Mouse (Mus musculus) erythroblast, embryonic 14.5 days (primary cell): ENCODE results near the gene Fam192a.

Experiments used
- GATA1 ChIP-seq: IDR thresholded peaks from 2 replicates; pipeline ENCODE4 v1.6.1; 2012; ENCODE audit warnings: low read length, inconsistent platforms, mixed read lengths
- TAL1 ChIP-seq: IDR thresholded peaks from 3 replicates; pipeline ENCODE4 v1.6.1; 2012; ENCODE audit warnings: low read length, inconsistent platforms, mixed read lengths

DNA sequence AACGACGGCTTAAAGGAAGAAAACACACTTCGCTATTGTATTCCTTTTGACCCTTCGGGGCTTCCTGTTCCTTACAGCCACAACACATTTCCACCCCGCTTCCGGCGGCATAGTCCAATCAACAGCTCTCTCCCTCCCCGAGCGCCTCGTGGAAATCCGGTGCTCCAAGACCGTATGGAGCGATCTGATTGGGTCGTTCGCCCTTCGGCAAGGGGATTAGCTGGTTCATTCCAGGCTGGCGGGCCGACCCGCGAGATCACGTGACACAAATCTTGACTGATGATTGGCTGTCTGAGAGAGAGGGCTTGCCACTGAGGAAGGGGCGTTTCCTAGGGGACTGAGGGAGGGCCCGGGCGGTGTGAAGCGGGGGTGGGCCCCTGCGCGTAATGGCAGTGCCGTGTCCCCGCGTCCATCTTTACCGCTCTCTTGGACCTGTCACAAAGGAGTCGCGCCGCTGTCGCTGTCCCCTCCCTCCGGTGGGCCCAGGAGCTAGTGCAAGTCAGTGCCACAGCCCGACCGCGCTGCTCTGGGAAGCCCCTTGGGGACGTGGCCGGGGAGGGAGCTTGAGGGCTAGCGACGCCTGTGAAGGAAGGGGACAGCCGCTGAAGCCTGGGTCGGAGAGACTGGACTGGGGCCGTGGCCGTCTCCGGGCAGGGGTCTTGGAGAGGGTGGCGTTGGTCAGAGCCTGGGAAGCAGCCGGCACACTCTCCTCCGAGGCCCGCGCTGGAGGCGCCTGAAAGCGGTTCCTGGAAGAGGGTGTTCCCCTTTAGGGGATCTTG, at the start of gene Fam192a, which contains the start of gene Rspry1:
- TF ChIP-seq GATA1 (no peak), TAL1 (no peak)
